In genomic region chr3:138823857-138824256, GRCm38 (mm10) we compare ENCODE assay signal across 14 mouse cellular contexts.
"Had no signal": no experiment of that assay in that cellular context is flagged by ENCODE, and none has a peak within 500 bp of the region (broad histone marks: within the 10 kb centered on the region; RNA-seq: fewer than 3 reads in every experiment).

No protein-coding gene starts in this region.

- H3K4me3 ChIP-seq: left cerebral cortex, adult 2 months; limb, embryonic 13.5 days; midbrain, embryonic 10.5 days; myocyte had no signal

- DNase-seq: kidney, adult 18-20 months; kidney, postnatal 10 days; kidney, postnatal 4 days; lung, adult 18-20 months; midbrain, embryonic 14.5 days; right cerebral cortex, postnatal 4 days; spleen, adult 18-20 months; thymus, adult 18-20 months; thymus, postnatal 14 days had no signal

- H3K9me3 ChIP-seq: limb, embryonic 13.5 days; midbrain, embryonic 10.5 days had no signal

- H3K27ac ChIP-seq: left cerebral cortex, adult 2 months; limb, embryonic 13.5 days; liver, embryonic 14.5 days; midbrain, embryonic 10.5 days had no signal

- H3K4me2 ChIP-seq: limb, embryonic 13.5 days had no signal

- H3K36me3 ChIP-seq: limb, embryonic 13.5 days had no signal

- H3K9ac ChIP-seq: limb, embryonic 13.5 days; liver, embryonic 14.5 days had no signal

- H3K27me3 ChIP-seq: limb, embryonic 13.5 days had no signal
